Mouse (Mus musculus): ENCODE data around the gene Mybbp1a. TPM values are rescaled to one million over a fixed set of nuclear protein-coding genes. Genes with fewer than 3 reads are reported as not detected.
"Not testable (repeated sequence)": the region's sequence is repeated elsewhere in the genome, so short reads cannot be mapped to it uniquely, and the experiment has no call there.

Gene Mybbp1a
- polyA plus RNA-seq, 1 experiment from 2014 or later, result 63.1 TPM

DNA sequence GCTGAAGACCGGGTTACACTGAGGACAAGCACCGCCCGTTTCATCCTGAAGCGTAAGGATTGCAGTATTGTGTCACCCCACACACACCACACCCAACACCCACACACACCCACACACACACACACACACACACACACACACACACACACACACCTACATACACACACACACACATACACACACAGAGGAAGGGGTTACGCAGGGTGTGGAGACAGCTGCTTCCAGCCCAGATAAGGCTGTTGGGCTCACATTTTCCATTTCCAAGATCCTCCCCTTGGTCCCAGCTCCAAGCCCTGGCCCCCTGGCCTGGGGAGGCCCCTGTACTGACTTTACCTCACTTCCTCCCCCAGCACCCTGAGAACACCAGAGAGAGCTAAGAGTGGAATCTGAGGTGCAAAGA lies 24.5 kb upstream of the Mybbp1a start:
- no peak overlapping the region for H3K4me2 ChIP-seq
- H3K36me3 ChIP-seq, result no peaks in the 10 kb centered on the region
- peaks cover 10% of the 10 kb centered on the region for H3K27me3 ChIP-seq (replicated peaks)
- H3K9ac ChIP-seq (replicated peaks), result no peak overlapping the region
- H3K4me3 ChIP-seq (replicated peaks), result no peak overlapping the region
- H3K4me1 ChIP-seq, result peaks cover 7% of the 10 kb centered on the region
- no peaks in the 10 kb centered on the region for H3K9me3 ChIP-seq (replicated peaks)
- ATAC-seq (ENCODE audit: low FRiP score), result no peak
- 82% methylated on average over 5 of the region's 5 CpGs for WGBS
- H3K27ac ChIP-seq (replicated peaks), result no peak overlapping the region

DNA sequence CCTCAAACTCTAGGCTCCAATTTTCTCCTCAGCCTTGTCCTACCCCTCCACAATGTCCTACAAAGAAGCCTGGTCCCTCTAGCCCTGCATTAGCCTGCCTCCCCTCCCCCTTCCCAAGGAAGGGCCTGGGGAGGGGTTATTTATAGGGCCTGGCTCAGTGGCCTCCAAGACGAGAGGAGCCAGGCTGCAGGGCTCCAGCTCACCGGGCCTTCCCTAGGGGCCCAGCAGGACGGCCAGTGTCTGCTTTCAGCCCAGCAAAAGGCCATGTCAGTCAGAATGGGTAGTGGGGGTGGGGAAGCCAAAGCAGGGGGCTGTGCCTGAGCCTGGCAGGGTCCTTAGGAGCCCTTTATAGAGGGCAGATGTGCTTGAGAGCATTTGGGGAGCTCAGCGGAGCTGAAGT lies 23.8 kb upstream of the Mybbp1a start:
- no peak for ATAC-seq (ENCODE audit: low FRiP score)
- no peak overlapping the region for H3K4me2 ChIP-seq
- no peak overlapping the region for H3K27ac ChIP-seq (replicated peaks)
- H3K4me3 ChIP-seq (replicated peaks), result no peak overlapping the region
- H3K9me3 ChIP-seq (replicated peaks), result no peaks in the 10 kb centered on the region
- 0 out of 2 replicates have a peak, but pooled peaks cover 4% of the 10 kb centered on the region for H3K4me1 ChIP-seq
- no peaks in the 10 kb centered on the region for H3K36me3 ChIP-seq
- no peak overlapping the region for H3K9ac ChIP-seq (replicated peaks)
- WGBS, result 10% methylated on average over 4 of the region's 4 CpGs
- H3K27me3 ChIP-seq (replicated peaks), result peaks cover 6% of the 10 kb centered on the region

DNA sequence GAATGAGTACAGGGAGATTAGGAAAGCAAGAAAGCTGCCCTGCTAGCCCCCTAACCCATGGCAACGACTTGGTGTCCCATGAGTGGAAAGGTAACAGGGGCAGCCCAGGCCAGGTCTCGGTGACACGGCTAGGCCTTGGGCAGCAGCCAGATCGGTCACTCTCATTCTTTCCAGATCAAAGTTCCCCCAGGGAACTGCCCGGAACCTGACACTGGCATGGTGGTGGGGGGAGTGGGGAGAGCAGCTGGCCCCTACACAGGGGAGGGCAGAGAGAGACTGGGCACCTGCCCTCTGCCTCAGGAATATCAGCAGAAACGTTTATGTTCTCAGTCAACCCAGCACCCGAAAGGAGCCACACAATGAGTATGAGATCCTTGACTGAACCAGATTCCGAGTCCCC lies 22.9 kb upstream of the Mybbp1a start:
- Histone ChIP-seq H3K36me3 (no peaks in the 10 kb centered on the region), H3K4me3 (replicated peaks) (no peak overlapping the region), H3K9me3 (replicated peaks) (no peaks in the 10 kb centered on the region), H3K4me2 (no peak overlapping the region), H3K4me1 (0 out of 2 replicates have a peak, but pooled peaks cover 4% of the 10 kb centered on the region), H3K27ac (replicated peaks) (no peak overlapping the region), H3K27me3 (replicated peaks) (no peaks in the 10 kb centered on the region), H3K9ac (replicated peaks) (no peak overlapping the region)
- 53% methylated on average over 8 of the region's 8 CpGs for WGBS
- no peak for ATAC-seq (ENCODE audit: low FRiP score)

DNA sequence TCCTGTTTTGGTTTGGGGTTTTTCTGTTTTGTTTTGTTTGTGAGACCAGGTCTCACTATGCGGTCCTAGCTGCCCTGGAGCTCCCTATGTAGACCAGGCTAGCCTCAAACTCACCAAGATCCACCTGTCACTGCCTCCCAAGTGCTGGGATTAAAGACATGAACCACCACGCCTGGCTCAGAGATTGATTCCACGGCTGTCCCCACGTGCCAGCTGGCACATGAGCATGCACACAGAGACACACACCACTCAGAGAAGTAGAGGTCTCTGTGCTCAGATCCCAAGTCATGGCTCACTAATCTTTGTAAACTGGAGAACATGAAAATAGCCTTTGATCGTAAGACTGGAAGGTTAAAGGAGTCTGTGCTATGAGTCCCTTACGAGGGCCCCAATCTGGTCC lies 22.1 kb upstream of the Mybbp1a start:
- Histone ChIP-seq H3K9ac (replicated peaks) (no peak overlapping the region), H3K36me3 (no peaks in the 10 kb centered on the region), H3K4me2 (no peak overlapping the region), H3K27me3 (replicated peaks) (no peaks in the 10 kb centered on the region), H3K9me3 (replicated peaks) (no peaks in the 10 kb centered on the region), H3K4me3 (replicated peaks) (no peak overlapping the region), H3K4me1 (0 out of 2 replicates have a peak, but pooled peaks cover 4% of the 10 kb centered on the region), H3K27ac (replicated peaks) (no peak overlapping the region)
- no peak for ATAC-seq (ENCODE audit: low FRiP score)
- WGBS, result 93% methylated on average over 6 of the region's 6 CpGs

DNA sequence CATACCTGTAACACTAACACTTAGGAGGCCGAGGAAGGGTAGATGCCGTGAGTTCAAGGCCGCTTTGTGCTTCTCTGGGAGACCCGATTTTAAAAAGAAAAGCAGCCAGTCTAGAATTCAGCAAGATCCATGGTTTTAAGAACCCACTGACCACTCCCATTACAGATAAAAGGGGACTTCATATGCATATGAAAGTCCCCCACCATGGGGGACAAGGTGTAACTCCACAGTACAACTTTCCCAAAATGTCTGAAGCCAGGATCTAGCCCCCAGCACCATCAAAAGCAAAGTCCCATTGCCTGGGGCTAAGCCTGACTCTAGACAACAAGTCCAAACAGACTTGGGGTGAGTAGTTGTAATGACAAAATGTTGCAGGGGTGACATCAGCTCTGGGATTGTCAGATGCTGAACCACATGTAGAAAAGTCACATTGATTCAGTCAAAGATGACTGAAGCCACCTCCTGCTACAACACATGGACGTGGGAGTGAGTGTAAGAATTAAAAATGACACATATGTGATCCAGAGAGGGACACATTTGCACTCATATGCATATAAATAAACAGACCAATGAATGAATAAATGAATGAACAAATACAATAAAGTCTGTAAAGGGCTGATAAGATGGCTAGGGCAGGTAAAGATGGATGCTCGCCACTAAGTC lies 20.6 kb upstream of the Mybbp1a start:
- no peak for ATAC-seq (ENCODE audit: low FRiP score)
- H3K9ac ChIP-seq (replicated peaks), result no peak overlapping the region
- H3K4me1 ChIP-seq, result 0 out of 2 replicates have a peak, but pooled peaks cover 4% of the 10 kb centered on the region
- no peak overlapping the region for H3K27ac ChIP-seq (replicated peaks)
- no peaks in the 10 kb centered on the region for H3K27me3 ChIP-seq (replicated peaks)
- H3K4me2 ChIP-seq, result no peak overlapping the region
- H3K4me3 ChIP-seq (replicated peaks), result no peak overlapping the region
- no peaks in the 10 kb centered on the region for H3K36me3 ChIP-seq
- WGBS, result 83% methylated on average over 6 of the region's 6 CpGs
- no peaks in the 10 kb centered on the region for H3K9me3 ChIP-seq (replicated peaks)

DNA sequence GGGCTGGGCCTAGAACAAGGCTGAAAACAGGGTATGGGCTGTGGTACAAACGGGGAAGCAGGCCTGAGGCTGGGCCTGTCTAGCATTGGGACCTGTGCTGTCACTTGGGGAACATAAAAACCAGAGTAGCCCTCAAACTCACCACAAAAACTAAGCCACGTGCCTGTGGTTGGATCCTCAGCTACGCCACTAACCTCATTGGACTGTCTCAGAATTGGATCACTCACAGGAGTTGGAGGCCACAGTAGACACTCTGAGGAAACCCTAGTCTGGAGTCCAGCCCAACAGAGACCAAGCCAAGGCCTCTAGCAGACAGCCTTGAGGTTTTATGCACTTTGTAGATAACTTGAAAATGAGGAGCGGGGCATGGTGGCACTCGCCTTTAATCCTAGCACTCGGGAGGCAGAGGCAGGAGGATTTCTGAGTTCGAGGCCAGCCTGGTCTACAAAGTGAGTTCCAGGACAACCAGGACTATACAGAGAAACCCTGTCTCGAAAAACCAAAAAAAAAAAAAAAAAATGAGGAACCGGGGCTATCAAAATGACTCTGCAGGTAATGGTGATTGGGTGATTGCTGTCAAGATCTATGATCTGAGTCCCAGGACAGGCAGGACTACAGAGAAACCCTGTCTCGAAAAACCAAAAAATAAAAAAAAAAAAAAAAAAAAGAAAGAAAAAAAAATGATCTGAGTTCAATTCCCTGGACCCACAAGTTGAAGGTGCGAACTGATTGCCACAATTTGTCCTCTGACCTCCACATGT lies 19.5 kb upstream of the Mybbp1a start:
- Histone ChIP-seq H3K4me3 (replicated peaks) (no peak overlapping the region), H3K9me3 (replicated peaks) (no peaks in the 10 kb centered on the region), H3K4me2 (no peak overlapping the region), H3K27me3 (replicated peaks) (no peaks in the 10 kb centered on the region), H3K36me3 (no peaks in the 10 kb centered on the region), H3K4me1 (0 out of 2 replicates have a peak, but pooled peaks cover 4% of the 10 kb centered on the region), H3K27ac (replicated peaks) (no peak overlapping the region), H3K9ac (replicated peaks) (no peak overlapping the region)
- 89% methylated on average over 11 of the region's 11 CpGs for WGBS
- no peak for ATAC-seq (ENCODE audit: low FRiP score)

DNA sequence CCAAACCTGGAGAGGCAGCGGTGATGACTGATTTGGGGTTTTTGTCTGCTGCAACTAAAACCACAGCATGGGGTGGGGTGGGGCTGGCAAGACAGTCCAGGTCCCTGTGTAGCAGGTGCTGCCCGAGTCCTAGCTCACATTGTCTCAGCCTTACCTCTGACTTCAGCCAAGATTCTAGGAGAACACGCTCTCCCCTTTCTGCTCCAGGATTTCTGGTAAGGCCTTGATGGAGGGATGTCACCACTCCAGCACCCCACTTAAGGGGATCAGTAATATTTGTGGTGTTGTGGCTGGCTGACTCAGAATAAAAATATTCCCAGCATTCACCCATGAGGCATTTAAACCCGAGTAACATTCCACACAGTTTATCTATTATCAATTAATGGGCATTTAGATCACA lies 17.5 kb upstream of the Mybbp1a start:
- no peak overlapping the region for H3K4me3 ChIP-seq (replicated peaks)
- no peaks in the 10 kb centered on the region for H3K36me3 ChIP-seq
- H3K4me2 ChIP-seq, result no peak overlapping the region
- 89% methylated on average over 4 of the region's 4 CpGs for WGBS
- H3K9ac ChIP-seq (replicated peaks), result no peak overlapping the region
- H3K27ac ChIP-seq (replicated peaks), result no peak overlapping the region
- no peaks in the 10 kb centered on the region for H3K27me3 ChIP-seq (replicated peaks)
- no peak for ATAC-seq (ENCODE audit: low FRiP score)
- H3K9me3 ChIP-seq (replicated peaks), result no peaks in the 10 kb centered on the region
- no peaks in the 10 kb centered on the region for H3K4me1 ChIP-seq

DNA sequence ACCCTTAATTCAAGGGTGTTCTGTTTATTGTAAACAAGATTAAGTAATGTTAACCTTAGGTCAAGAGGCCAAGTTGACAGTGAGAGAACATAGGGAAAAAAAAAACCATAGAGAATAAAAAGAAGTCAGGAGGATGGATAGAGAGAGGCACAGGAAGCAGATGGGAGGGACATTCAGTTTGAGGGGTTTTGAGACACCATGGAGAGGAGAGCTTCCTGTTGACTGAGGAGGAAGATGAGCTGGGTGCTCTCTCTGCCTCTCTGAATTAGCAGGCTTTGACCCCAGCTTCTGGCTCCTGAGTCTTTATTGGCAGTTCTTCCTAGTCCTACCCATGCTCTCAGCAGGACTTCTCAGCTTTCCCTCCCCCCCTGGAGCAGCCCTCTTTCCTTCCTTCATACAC lies 16.0 kb upstream of the Mybbp1a start:
- Histone ChIP-seq H3K4me3 (replicated peaks) (no peak overlapping the region), H3K27me3 (replicated peaks) (no peaks in the 10 kb centered on the region), H3K9ac (replicated peaks) (no peak overlapping the region), H3K4me1 (no peaks in the 10 kb centered on the region), H3K9me3 (replicated peaks) (no peaks in the 10 kb centered on the region), H3K27ac (replicated peaks) (no peak overlapping the region), H3K4me2 (no peak overlapping the region), H3K36me3 (no peaks in the 10 kb centered on the region)
- no peak for ATAC-seq (ENCODE audit: low FRiP score)

DNA sequence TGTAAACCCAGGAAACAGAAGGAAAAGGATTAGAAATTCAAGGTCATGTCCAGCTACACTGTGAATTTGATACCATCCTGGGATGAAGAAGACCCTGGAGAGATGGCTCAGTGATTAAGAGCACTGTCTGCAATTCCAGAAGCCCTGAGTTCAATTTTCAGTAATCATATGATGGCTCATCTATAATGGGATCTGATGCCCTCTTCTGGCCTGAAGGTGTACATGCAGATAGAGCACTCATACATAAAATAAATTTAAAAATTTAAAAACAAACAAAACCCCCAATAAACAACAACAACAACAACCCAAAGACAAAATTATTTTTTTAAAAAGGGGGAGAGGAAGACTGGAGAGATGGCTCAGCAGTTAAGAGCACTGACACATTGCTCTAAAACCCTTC lies 14.3 kb upstream of the Mybbp1a start:
- no peaks in the 10 kb centered on the region for H3K9me3 ChIP-seq (replicated peaks)
- H3K4me2 ChIP-seq, result no peak overlapping the region
- no peaks in the 10 kb centered on the region for H3K27me3 ChIP-seq (replicated peaks)
- H3K4me1 ChIP-seq, result no peaks in the 10 kb centered on the region
- no peak overlapping the region for H3K27ac ChIP-seq (replicated peaks)
- H3K9ac ChIP-seq (replicated peaks), result no peak overlapping the region
- ATAC-seq (ENCODE audit: low FRiP score), result no peak
- no peaks in the 10 kb centered on the region for H3K36me3 ChIP-seq
- H3K4me3 ChIP-seq (replicated peaks), result no peak overlapping the region

DNA sequence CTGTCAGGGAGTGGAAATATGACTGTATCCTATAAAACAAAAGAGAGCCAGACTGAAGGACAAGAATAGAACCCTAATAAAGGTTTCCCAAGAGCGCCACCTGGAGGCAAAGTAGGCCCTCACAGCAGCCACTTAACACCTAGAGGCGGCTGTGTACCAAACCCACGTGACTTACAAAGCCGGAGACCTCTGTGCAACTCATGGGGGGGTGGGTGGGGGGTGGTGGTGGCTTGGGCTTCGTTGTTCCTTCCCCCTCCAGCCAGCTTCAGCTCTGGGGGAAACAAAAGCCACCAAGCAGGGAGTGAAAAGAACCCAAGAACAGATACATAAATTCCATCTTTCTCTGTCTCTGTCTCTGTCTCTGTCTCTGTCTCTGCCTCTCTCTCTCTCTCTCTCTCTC lies 12.5 kb upstream of the Mybbp1a start:
- no peaks in the 10 kb centered on the region for H3K4me1 ChIP-seq
- H3K27me3 ChIP-seq (replicated peaks), result no peaks in the 10 kb centered on the region
- WGBS, result 0% methylated on average over 5 of the region's 5 CpGs
- H3K9me3 ChIP-seq (replicated peaks), result no peaks in the 10 kb centered on the region
- no peak overlapping the region for H3K27ac ChIP-seq (replicated peaks)
- no peak overlapping the region for H3K4me2 ChIP-seq
- ATAC-seq (ENCODE audit: low FRiP score), result no peak
- H3K36me3 ChIP-seq, result no peaks in the 10 kb centered on the region
- H3K4me3 ChIP-seq (replicated peaks), result no peak overlapping the region
- no peak overlapping the region for H3K9ac ChIP-seq (replicated peaks)

DNA sequence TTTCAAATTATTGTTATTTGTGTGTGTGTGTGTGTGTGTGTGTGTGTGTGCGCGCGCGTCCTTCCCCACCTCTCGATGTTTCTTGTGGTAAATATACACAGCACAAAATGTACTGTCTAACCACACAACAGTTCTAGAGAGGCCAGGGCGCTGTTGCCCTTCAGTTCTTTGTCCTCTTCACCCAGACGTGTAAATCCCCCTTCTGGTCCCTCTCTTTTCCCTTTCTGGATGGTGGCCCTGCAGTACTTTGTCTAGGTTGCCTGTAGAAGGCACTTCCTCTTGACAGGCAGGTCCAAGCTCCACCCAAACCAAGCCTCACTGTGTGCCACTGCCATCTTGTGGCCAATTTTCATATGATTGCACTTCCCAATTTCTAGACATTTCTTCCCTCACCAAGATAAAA lies 11.9 kb upstream of the Mybbp1a start:
- Histone ChIP-seq H3K27me3 (replicated peaks) (no peaks in the 10 kb centered on the region), H3K36me3 (no peaks in the 10 kb centered on the region), H3K27ac (replicated peaks) (no peak overlapping the region), H3K4me1 (no peaks in the 10 kb centered on the region), H3K9ac (replicated peaks) (no peak overlapping the region), H3K4me2 (peak overlapping the region; percentile 33), H3K9me3 (replicated peaks) (no peaks in the 10 kb centered on the region), H3K4me3 (replicated peaks) (no peak overlapping the region)
- WGBS, result 55% methylated on average over 7 of the region's 7 CpGs
- no peak for ATAC-seq (ENCODE audit: low FRiP score)

DNA sequence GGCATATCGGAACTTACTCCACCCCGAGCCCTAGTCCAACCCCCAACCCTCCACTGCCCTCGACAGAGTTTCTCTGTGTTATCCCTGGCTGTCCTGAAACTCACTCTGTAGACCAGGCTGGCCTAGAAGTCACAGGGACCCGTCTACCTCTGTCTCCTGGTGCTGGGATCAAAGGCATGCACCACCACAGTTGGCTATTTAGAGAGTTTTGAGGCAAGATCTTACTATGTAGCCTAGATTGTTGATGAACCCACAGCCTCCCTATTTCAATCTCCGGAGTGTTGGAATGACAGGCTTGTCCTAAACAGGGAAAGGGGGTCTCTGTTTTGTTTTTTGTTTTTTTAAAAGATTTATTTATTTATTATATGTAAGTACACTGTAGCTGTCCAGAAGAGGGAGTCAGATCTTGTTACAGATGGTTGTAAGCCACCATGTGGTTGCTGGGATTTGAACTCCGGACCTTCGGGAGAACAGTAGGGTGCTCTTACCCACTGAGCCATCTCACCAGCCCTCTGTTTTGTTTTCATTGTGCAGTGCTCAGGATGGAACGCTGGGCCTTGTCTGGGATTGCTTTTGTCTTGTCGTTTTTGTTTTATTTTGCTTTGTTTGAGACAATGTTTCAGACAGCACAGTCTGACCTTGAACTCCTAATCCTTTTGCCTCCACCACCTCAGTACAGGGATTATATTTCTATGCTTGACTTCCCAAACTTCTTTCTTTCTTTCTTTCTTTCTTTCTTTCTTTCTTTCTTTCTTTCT lies 10.7 kb upstream of the Mybbp1a start:
- not testable (repeated sequence) for H3K36me3 ChIP-seq; H3K4me1 ChIP-seq; H3K4me3 ChIP-seq (replicated peaks); H3K9me3 ChIP-seq (replicated peaks); H3K27ac ChIP-seq (replicated peaks); H3K9ac ChIP-seq (replicated peaks); ATAC-seq (ENCODE audit: low FRiP score); H3K27me3 ChIP-seq (replicated peaks); H3K4me2 ChIP-seq
- 65% methylated on average over 9 of the region's 9 CpGs for WGBS

Data from neural tube, embryonic 15.5 days (tissue).